Mouse (Mus musculus) bone marrow macrophage, adult 2 months (primary cell): ENCODE data around the gene Pou6f2. TPM values are rescaled to one million over a fixed set of nuclear protein-coding genes. Genes with fewer than 3 reads are reported as not detected.

Experiments used
- H3K27ac ChIP-seq: 2 replicates; pipeline ENCODE4 v1.5.1; 2012; ENCODE audit warnings: low read depth, low read length; ENCODE audit not compliant: insufficient read depth
- H3K4me1 ChIP-seq: 2 replicates; pipeline ENCODE4 v1.6.1; 2012; ENCODE audit warnings: low read length; ENCODE audit not compliant: control insufficient read depth, insufficient read depth
- H3K4me3 ChIP-seq: 2 replicates; pipeline ENCODE4 v1.5.1; 2012; ENCODE audit warnings: mild to moderate bottlenecking, low read length, moderate library complexity; ENCODE audit not compliant: insufficient read depth
- CTCF ChIP-seq: IDR thresholded peaks from 2 replicates; pipeline ENCODE4 v1.5.1; 2012; ENCODE audit warnings: low read depth, mild to moderate bottlenecking, low read length, moderate library complexity
- POLR2A ChIP-seq: IDR thresholded peaks from 2 replicates; pipeline ENCODE4 v1.6.1; 2012; ENCODE audit warnings: mild to moderate bottlenecking, low read depth, low read length, borderline replicate concordance
- polyA plus RNA-seq: library from polyadenylated mRNA; stranded (reverse); fragments of >200 nt; gene quantifications from 2 replicates; pipeline ENCODE4 v1.2.4, GENCODE M21; 2012; ENCODE audit not compliant: missing spikeins, insufficient read depth, insufficient read length

The Pou6f2 gene
- polyA plus RNA-seq, 1 experiment = not detected

GRCm38 (mm10) chr13:18253131-18253530 is 144.4 kb downstream of the Pou6f2 start:
- no peak overlapping the region for H3K4me3 ChIP-seq
- no peak overlapping the region for H3K27ac ChIP-seq
- H3K4me1 ChIP-seq = no peaks in the 10 kb centered on the region
- TF ChIP-seq CTCF (no peak), POLR2A (no peak)

GRCm38 (mm10) chr13:18218566-18219234 is 178.8 kb downstream of the Pou6f2 start:
- no peak for TF ChIP-seq CTCF
- TF ChIP-seq POLR2A = no peak
- Histone ChIP-seq H3K4me1 (no peaks in the 10 kb centered on the region), H3K27ac (no peak overlapping the region), H3K4me3 (no peak overlapping the region)

- Histone ChIP-seq H3K27ac (no peak overlapping the region), H3K4me3 (no peak overlapping the region), H3K4me1 (no peaks in the 10 kb centered on the region)
- TF ChIP-seq POLR2A (no peak), CTCF (no peak)
Measured at GRCm38 (mm10) chr13:18211242-18211641, 186.2 kb downstream of the Pou6f2 start.

- no peak for TF ChIP-seq POLR2A
- no peak for TF ChIP-seq CTCF
- Histone ChIP-seq H3K27ac (no peak overlapping the region), H3K4me3 (no peak overlapping the region), H3K4me1 (no peaks in the 10 kb centered on the region)
Measured at GRCm38 (mm10) chr13:18204476-18205250, 192.8 kb downstream of the Pou6f2 start.

GRCm38 (mm10) chr13:18174003-18174402 is 223.5 kb downstream of the Pou6f2 start:
- TF ChIP-seq CTCF (no peak), POLR2A (no peak)
- H3K27ac ChIP-seq = no peak overlapping the region
- peaks cover 2% of the 10 kb centered on the region; the same call in 1 of the 2 replicates for H3K4me1 ChIP-seq
- H3K4me3 ChIP-seq = no peak overlapping the region

GRCm38 (mm10) chr13:18173021-18173420 is 224.5 kb downstream of the Pou6f2 start:
- Histone ChIP-seq H3K4me3 (no peak overlapping the region), H3K4me1 (peaks cover 2% of the 10 kb centered on the region; the same call in 1 of the 2 replicates)
- TF ChIP-seq POLR2A (no peak), CTCF (no peak)

GRCm38 (mm10) chr13:18172334-18172733 is 225.2 kb downstream of the Pou6f2 start:
- Histone ChIP-seq H3K4me3 (no peak overlapping the region), H3K4me1 (peaks cover 2% of the 10 kb centered on the region; the same call in 1 of the 2 replicates), H3K27ac (no peak overlapping the region)
- no peak for TF ChIP-seq CTCF
- no peak for TF ChIP-seq POLR2A

More at GRCm38 (mm10) chr13:18173021-18173420, 224.5 kb downstream of the Pou6f2 start:
- H3K27ac ChIP-seq = no peak overlapping the region

GRCm38 (mm10) chr13:18164182-18164581 is 233.3 kb downstream of the Pou6f2 start:
- Histone ChIP-seq H3K4me1 (no peaks in the 10 kb centered on the region), H3K27ac (no peak overlapping the region), H3K4me3 (no peak overlapping the region)
- TF ChIP-seq CTCF (no peak), POLR2A (no peak)

GRCm38 (mm10) chr13:18160566-18160965 is 236.9 kb downstream of the Pou6f2 start:
- no peaks in the 10 kb centered on the region for H3K4me1 ChIP-seq
- H3K4me3 ChIP-seq = no peak overlapping the region
- H3K27ac ChIP-seq = no peak overlapping the region
- TF ChIP-seq CTCF = no peak
- TF ChIP-seq POLR2A = no peak

GRCm38 (mm10) chr13:18153949-18154582 is 243.4 kb downstream of the Pou6f2 start:
- H3K4me3 ChIP-seq = no peak overlapping the region
- TF ChIP-seq POLR2A = no peak
- no peak for TF ChIP-seq CTCF
- no peaks in the 10 kb centered on the region for H3K4me1 ChIP-seq
- H3K27ac ChIP-seq = no peak overlapping the region
